Mouse (Mus musculus) ES-E14 (cell line): Measurements from ENCODE around the gene Cep162.

ENCODE experiments used
- HCFC1 ChIP-seq: IDR thresholded peaks from 2 replicates; pipeline ENCODE4 v1.6.1; 2012; ENCODE audit warnings: low read length, inconsistent platforms, borderline replicate concordance; ENCODE audit not compliant: insufficient read depth
- ZC3H11A ChIP-seq: IDR thresholded peaks from 2 replicates; pipeline ENCODE4 v1.6.1; 2012; ENCODE audit warnings: low read depth, mild to moderate bottlenecking, inconsistent platforms, low read length, borderline replicate concordance

GRCm38 (mm10) chr9:87143076-87143475 lies 112.3 kb downstream of the Cep162 start:
- TF ChIP-seq ZC3H11A (no peak), HCFC1 (no peak)
